Mouse (Mus musculus) forebrain, embryonic 16.5 days (tissue): ENCODE results near the gene 4930513O06Rik. TPM values are rescaled to one million over a fixed set of nuclear protein-coding genes. Genes with fewer than 3 reads are reported as not detected.

Experiments
- ATAC-seq: fragments of 200-750 bp; cut with Nextera tagmentation; 2 replicates; pipeline ENCODE4 v1.8.0; 2017; ENCODE audit warnings: mild to moderate bottlenecking, moderate library complexity
- H3K27ac ChIP-seq: fragments of 300-500 bp; sonication (generic); 2 replicates; pipeline ENCODE4 v1.5.1; 2014; ENCODE audit warnings: low read length, control low read depth
- H3K27me3 ChIP-seq: fragments of 300-500 bp; sonication (generic); replicated peaks from 2 replicates; pipeline ENCODE4 v1.6.1; 2014; ENCODE audit warnings: low read length; ENCODE audit not compliant: control insufficient read depth, insufficient read depth
- H3K36me3 ChIP-seq: fragments of 300-500 bp; sonication (generic); 2 replicates; pipeline ENCODE4 v1.6.1; 2014; ENCODE audit not compliant: control insufficient read depth, insufficient read depth
- H3K4me1 ChIP-seq: fragments of 300-500 bp; sonication (generic); replicated peaks from 2 replicates; pipeline ENCODE4 v1.6.1; 2014; ENCODE audit warnings: low read length; ENCODE audit not compliant: control insufficient read depth, insufficient read depth
- H3K4me2 ChIP-seq: fragments of 300-500 bp; sonication (generic); 2 replicates; pipeline ENCODE4 v1.6.1; 2014; ENCODE audit warnings: mild to moderate bottlenecking, low read length, control low read depth
- H3K4me3 ChIP-seq: fragments of 300-500 bp; sonication (generic); replicated peaks from 2 replicates; pipeline ENCODE4 v1.5.1; 2014; ENCODE audit warnings: mild to moderate bottlenecking, low read length, control low read depth
- H3K9ac ChIP-seq: fragments of 300-500 bp; sonication (generic); replicated peaks from 2 replicates; pipeline ENCODE4 v1.6.1; 2014; ENCODE audit warnings: low read depth, low read length, control low read depth
- H3K9me3 ChIP-seq: fragments of 300-500 bp; sonication (generic); 2 replicates; pipeline ENCODE4 v1.6.1; 2016; ENCODE audit warnings: low read length; ENCODE audit not compliant: control insufficient read depth
- WGBS: fragments of 180-500 bp; shearing (Covaris S2); extraction: QIAGEN DNeasy Blood & Tissue Kit; methylation state at CpG from one replicate; pipeline ENCODE4 v1.1.7; 2014; 5-methylcytosine and 5-hydroxymethylcytosine counted together
- polyA plus RNA-seq: library from polyadenylated mRNA; unstranded; fragments of >200 nt; fragmentation: Nextera tagmentation; extraction: Ambion mirVana; gene quantifications from 2 replicates; pipeline ENCODE4 v1.2.1, GENCODE M21; 2015

4930513O06Rik gene
- polyA plus RNA-seq, result not detected in 2 replicates

DNA sequence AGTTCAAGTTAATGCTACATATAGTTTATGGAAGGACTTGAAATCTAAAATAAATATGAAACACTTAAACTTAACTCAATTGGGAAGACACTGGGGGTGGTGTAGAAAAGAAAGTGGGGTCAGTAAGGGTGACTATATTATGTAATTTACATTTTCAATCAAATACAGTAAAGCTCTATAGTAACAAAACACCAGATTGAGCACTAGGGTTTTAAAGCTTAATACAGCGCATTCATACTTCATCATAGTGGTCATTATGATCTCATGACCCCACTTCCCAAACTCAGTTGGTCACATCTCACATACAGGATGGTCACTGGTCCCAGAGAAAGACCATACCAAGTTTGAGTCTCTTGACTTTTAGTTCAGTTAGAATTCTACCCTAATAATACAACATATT lies at the start of gene 4930513O06Rik:
Gene 4930513O06Rik, plus strand, starts transcription at position 301 of the 400 bp plus-strand sequence.
- 89% methylated on average over 1 of the region's 1 CpGs for WGBS
- H3K9ac ChIP-seq, result no peak within 1 kb of the TSS
- no peak for ATAC-seq

DNA sequence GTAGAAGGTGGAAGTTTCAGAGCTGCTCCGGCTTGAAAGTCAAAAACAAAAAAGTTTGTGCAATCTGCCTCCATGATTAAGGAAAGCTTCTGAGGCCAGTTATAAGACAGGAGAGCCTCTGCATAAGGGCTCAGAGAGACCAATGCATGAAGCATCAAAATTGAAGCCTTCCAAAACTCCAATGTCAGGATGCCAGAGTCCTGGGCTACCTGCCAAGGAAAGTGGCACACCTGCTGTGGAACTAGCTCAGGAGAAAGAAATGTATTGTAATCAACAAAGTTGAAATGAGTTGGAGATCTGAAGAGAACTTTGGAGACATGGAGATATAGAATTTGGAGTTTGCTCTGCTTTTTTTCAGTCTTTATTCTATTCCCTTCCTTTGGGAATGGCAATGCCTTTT lies 48.4 kb upstream of the 4930513O06Rik start:
- no peaks in the 10 kb centered on the region for H3K9me3 ChIP-seq
- no peak for ATAC-seq
- H3K36me3 ChIP-seq, result no peaks in the 10 kb centered on the region
- no peak overlapping the region for H3K9ac ChIP-seq
- H3K4me3 ChIP-seq, result no peak overlapping the region
- no peak overlapping the region for H3K27ac ChIP-seq
- no peaks in the 10 kb centered on the region for H3K4me1 ChIP-seq
- 95% methylated on average over 1 of the region's 1 CpGs for WGBS
- H3K4me2 ChIP-seq, result no peak overlapping the region
- no peaks in the 10 kb centered on the region for H3K27me3 ChIP-seq

More for the DNA sequence above, at the start of gene 4930513O06Rik:
- Histone ChIP-seq H3K27me3 (no peaks in the 10 kb centered on the region), H3K4me1 (no peaks in the 10 kb centered on the region), H3K9me3 (no peaks in the 10 kb centered on the region), H3K27ac (no peak within 1 kb of the TSS), H3K36me3 (no peaks in the 10 kb centered on the region), H3K4me3 (no peak within 1 kb of the TSS), H3K4me2 (no peak within 1 kb of the TSS)

DNA sequence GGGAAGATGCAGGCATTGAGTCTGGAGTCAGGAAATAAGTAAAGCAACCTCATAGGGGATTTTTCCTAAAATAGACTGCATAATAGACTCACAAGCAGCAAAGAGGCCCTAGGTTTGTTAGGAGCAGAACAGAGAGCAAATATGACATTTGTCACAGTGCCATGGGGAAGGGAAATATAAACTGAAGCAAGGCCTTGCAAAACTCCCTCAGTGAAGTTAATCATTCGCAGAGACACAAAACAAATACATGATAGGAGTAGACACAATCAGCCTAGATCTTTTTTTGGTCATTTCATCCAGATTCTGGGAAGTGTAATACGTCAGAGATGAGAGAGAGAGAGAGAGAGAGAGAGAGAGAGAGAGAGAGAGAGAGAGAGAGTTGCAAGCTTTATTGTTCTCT lies 46.7 kb upstream of the 4930513O06Rik start:
- H3K4me3 ChIP-seq, result no peak overlapping the region
- H3K9me3 ChIP-seq, result no peaks in the 10 kb centered on the region
- no peak overlapping the region for H3K9ac ChIP-seq
- no peak overlapping the region for H3K4me2 ChIP-seq
- H3K4me1 ChIP-seq, result no peaks in the 10 kb centered on the region
- no peak overlapping the region for H3K27ac ChIP-seq
- 80% methylated on average over 2 of the region's 2 CpGs for WGBS
- ATAC-seq, result no peak
- H3K36me3 ChIP-seq, result no peaks in the 10 kb centered on the region
- H3K27me3 ChIP-seq, result no peaks in the 10 kb centered on the region

DNA sequence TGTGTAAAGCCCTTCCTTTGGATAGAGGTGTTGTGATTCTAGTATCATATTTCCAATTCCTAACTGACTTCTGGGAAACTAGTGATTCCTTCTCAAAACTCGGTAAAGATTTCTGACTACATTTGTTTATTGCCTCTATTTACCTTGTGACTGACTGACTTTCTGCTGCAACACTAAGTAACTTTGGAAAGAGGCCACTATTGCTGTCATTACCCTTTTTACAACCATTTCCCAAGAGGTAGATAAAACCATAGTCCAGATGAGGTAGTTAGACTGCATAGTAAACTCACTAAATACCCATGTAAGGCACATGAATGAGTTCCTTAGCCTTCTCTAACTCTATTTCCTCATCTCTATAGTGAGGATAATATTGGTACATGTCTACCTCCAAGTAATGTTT lies 44.9 kb upstream of the 4930513O06Rik start:
- ATAC-seq, result no peak
- Histone ChIP-seq H3K4me2 (no peak overlapping the region), H3K9ac (no peak overlapping the region), H3K4me3 (no peak overlapping the region), H3K9me3 (no peaks in the 10 kb centered on the region), H3K27ac (no peak overlapping the region), H3K4me1 (no peaks in the 10 kb centered on the region), H3K27me3 (no peaks in the 10 kb centered on the region), H3K36me3 (no peaks in the 10 kb centered on the region)
- 77% methylated on average over 1 of the region's 1 CpGs for WGBS

DNA sequence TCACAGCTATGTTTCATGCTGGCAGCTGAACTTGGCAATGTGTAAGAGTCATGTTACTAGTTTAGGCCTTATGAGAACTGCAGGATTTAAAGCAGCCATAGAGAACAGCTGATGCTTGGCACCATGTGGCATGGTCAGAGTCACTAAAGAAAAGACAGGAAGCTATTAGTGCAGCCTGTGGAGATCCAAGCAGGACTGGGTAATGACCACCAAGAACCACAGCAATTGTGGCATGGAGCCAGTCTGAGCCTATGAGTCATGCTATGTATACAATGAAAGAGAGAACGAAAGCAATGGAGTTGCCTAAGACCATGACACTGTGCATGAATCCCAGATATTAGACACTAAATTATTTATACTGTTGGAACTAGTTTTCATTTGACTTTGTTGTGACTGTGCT lies 34.1 kb upstream of the 4930513O06Rik start:
- no peak overlapping the region for H3K4me2 ChIP-seq
- ATAC-seq, result no peak
- no peak overlapping the region for H3K4me3 ChIP-seq
- no peaks in the 10 kb centered on the region for H3K27me3 ChIP-seq
- H3K36me3 ChIP-seq, result no peaks in the 10 kb centered on the region
- no peak overlapping the region for H3K27ac ChIP-seq
- H3K9ac ChIP-seq, result no peak overlapping the region
- 75% methylated on average over 1 of the region's 1 CpGs for WGBS
- H3K4me1 ChIP-seq, result no peaks in the 10 kb centered on the region
- no peaks in the 10 kb centered on the region for H3K9me3 ChIP-seq

DNA sequence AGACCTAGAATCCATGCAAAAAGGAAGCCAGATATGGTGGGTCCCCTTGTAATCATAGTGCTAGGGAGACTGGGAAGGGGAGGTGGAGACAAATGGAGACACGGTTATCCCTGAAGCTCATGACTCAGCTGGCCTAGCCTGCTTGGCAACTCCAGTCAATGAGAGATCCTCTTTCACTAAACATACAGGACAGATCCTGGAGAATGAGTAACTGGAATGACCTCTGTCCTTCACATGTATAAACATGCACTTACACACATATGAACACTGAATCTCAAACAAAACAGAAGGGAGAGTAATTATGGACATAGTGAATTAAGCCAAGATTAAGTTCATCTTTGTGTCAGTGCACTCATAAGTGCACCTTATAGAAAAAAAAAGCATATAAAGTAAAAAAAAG lies 32.9 kb upstream of the 4930513O06Rik start:
- WGBS, result 75% methylated on average over 1 of the region's 1 CpGs
- H3K27me3 ChIP-seq, result no peaks in the 10 kb centered on the region
- H3K4me3 ChIP-seq, result no peak overlapping the region
- no peak overlapping the region for H3K27ac ChIP-seq
- no peaks in the 10 kb centered on the region for H3K9me3 ChIP-seq
- H3K4me1 ChIP-seq, result no peaks in the 10 kb centered on the region
- no peaks in the 10 kb centered on the region for H3K36me3 ChIP-seq
- H3K4me2 ChIP-seq, result no peak overlapping the region
- no peak overlapping the region for H3K9ac ChIP-seq
- ATAC-seq, result no peak

DNA sequence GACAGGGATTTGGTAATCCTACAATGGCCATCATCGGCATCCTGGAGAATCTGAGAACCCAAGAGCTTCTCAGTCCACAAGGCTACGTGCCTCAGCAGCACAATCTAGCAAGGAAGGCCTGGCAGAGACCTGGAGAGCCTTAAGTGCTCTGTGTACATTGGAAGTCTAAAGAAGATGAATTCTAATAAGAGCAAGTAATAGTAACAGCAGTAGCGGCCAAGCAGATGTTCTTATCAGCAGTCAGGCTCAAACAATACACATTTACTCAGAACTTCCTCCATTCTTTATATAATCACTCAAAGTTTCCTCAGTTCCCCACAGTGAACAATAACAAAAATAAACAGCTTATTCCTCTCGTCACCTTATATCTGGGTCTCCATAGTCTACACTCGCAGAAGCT lies 22.0 kb upstream of the 4930513O06Rik start:
- ATAC-seq, result no peak
- Histone ChIP-seq H3K36me3 (no peaks in the 10 kb centered on the region), H3K4me1 (no peaks in the 10 kb centered on the region), H3K27ac (no peak overlapping the region), H3K27me3 (no peaks in the 10 kb centered on the region), H3K9me3 (no peaks in the 10 kb centered on the region), H3K4me3 (no peak overlapping the region), H3K9ac (no peak overlapping the region), H3K4me2 (no peak overlapping the region)
- WGBS, result 92% methylated on average over 5 of the region's 5 CpGs

DNA sequence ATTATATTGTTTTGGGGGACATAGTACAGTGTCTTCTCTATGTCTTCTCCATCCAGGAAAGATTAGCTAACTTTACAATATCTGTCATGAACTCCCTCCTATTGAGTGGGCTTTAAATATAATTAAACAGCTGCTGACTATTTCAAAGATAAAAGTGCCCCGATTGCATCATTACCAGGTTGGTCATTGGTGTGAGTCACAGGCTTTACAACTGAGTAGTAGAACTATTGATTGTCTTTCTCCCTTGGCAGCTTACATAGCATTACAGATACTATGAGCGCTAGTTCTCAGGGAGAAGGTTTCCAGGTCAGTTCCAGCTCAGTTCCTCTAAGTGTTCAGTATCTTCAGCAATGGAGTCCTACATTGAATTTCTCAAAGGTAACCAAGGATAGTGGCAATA lies 7.5 kb upstream of the 4930513O06Rik start:
- Histone ChIP-seq H3K9me3 (no peaks in the 10 kb centered on the region), H3K36me3 (no peaks in the 10 kb centered on the region), H3K4me1 (no peaks in the 10 kb centered on the region), H3K27ac (no peak overlapping the region), H3K27me3 (no peaks in the 10 kb centered on the region), H3K4me2 (no peak overlapping the region), H3K4me3 (no peak overlapping the region), H3K9ac (no peak overlapping the region)
- WGBS, result 92% methylated on average over 2 of the region's 2 CpGs
- ATAC-seq, result no peak

DNA sequence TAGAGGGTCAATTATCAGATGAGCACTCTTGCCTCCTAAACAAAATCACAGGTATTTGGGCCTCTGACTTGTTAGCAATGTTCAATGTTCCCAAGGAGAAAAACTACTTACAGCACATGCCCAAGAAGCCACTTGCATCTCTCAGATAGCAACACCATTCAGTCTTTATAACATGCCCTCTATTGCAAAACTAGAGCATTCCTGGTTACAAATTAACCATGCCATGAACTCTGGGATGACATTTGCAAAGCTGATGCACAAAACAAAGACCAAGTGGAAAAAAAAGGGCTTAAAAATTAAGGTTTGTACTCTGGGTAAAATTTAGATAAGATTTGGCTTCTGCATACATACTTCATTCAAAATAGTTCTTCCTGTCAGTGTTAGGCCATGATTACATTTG lies 966 bp upstream of the 4930513O06Rik start, which contains the start of gene Serpina7:
Gene Serpina7, minus strand, starts transcription at position 160 of the 400 bp plus-strand sequence.
- no peak within 1 kb of the TSS for H3K4me3 ChIP-seq
- H3K9ac ChIP-seq, result no peak within 1 kb of the TSS
- no peak within 1 kb of the TSS for H3K27ac ChIP-seq
- H3K27me3 ChIP-seq, result no peaks in the 10 kb centered on the region
- no peak for ATAC-seq
- H3K4me2 ChIP-seq, result no peak within 1 kb of the TSS
- no peaks in the 10 kb centered on the region for H3K36me3 ChIP-seq
- no peaks in the 10 kb centered on the region for H3K4me1 ChIP-seq
- no peaks in the 10 kb centered on the region for H3K9me3 ChIP-seq

DNA sequence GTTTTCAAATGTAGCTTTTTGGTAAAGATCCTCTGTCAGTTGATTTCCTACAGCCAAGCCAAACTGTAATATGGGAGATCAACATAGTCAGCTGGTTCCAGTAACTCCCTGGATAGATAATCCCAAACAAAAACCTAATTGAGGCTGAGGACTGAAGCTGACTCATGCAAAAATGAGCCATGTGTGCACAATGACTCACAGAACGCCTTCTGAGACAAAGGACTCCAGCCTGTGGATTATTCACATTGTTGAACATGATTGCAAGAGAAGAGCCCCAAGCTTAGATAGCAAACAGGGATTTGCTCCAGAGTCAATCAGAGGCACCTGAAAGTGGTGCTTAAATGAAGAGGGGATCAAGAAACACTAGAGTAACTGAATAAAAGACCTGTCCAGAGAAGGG lies 11.2 kb downstream of the 4930513O06Rik start:
- Histone ChIP-seq H3K4me1 (no peaks in the 10 kb centered on the region), H3K9ac (no peak overlapping the region), H3K27ac (no peak overlapping the region), H3K27me3 (no peaks in the 10 kb centered on the region), H3K4me2 (no peak overlapping the region), H3K36me3 (no peaks in the 10 kb centered on the region), H3K4me3 (no peak overlapping the region), H3K9me3 (no peaks in the 10 kb centered on the region)
- 38% methylated on average over 1 of the region's 1 CpGs for WGBS
- ATAC-seq, result no peak
